Mouse (Mus musculus) gastrocnemius, postnatal 10 days (tissue): ENCODE data around the gene Rcbtb2. TPM values are rescaled to one million over a fixed set of nuclear protein-coding genes. Genes with fewer than 3 reads are reported as not detected.

Source experiments
- DNase-seq: peaks from one replicate; pipeline ENCODE4 v3.0.0; 2021; ENCODE audit warnings: mixed read lengths
- total RNA-seq, 2 experiments: library from RNA; stranded (reverse); gene quantifications; 2 replicates each; pipeline ENCODE4 v1.2.3; 2021

Rcbtb2 gene
- total RNA-seq, 2 experiments from 2014 or later, result 26.1 to 28.9 TPM

GRCm38 (mm10) chr14:73209262-73209661 lies 86.4 kb downstream of the Rcbtb2 start:
- DNase-seq, result no peak

- DNase-seq, result no peak
Measured at GRCm38 (mm10) chr14:73210196-73210595, 87.4 kb downstream of the Rcbtb2 start.

- no peak for DNase-seq
Measured at GRCm38 (mm10) chr14:73211477-73211876, 88.6 kb downstream of the Rcbtb2 start.

GRCm38 (mm10) chr14:73217062-73217461 lies 94.2 kb downstream of the Rcbtb2 start:
- no peak for DNase-seq

- no peak for DNase-seq
Measured at GRCm38 (mm10) chr14:73222316-73222970, 99.6 kb downstream of the Rcbtb2 start.

- no peak for DNase-seq
Measured at GRCm38 (mm10) chr14:73226346-73226745, 103.5 kb downstream of the Rcbtb2 start.

- DNase-seq, result no peak
Measured at GRCm38 (mm10) chr14:73226849-73227248, 104.0 kb downstream of the Rcbtb2 start.

GRCm38 (mm10) chr14:73231286-73231982 lies 108.6 kb downstream of the Rcbtb2 start:
- DNase-seq, result no peak

- DNase-seq, result no peak
Measured at GRCm38 (mm10) chr14:73234468-73235031, 111.7 kb downstream of the Rcbtb2 start.

- peak; percentile 15 for DNase-seq
Measured at GRCm38 (mm10) chr14:73237848-73238321, 115.0 kb downstream of the Rcbtb2 start, which contains the start of gene Lpar6. TSS of gene Lpar6 (plus strand) at chr14:73237895.

GRCm38 (mm10) chr14:73238498-73239250 lies 115.8 kb downstream of the Rcbtb2 start:
- DNase-seq, result no peak

- DNase-seq, result no peak
Measured at GRCm38 (mm10) chr14:73239291-73239690, 116.5 kb downstream of the Rcbtb2 start.

GRCm38 (mm10) chr14:73239857-73240256 lies 117.0 kb downstream of the Rcbtb2 start:
- no peak for DNase-seq

- DNase-seq, result no peak
Measured at GRCm38 (mm10) chr14:73244061-73244597, 121.3 kb downstream of the Rcbtb2 start.

GRCm38 (mm10) chr14:73250056-73250455 lies 127.2 kb downstream of the Rcbtb2 start:
- DNase-seq, result no peak

- no peak for DNase-seq
Measured at GRCm38 (mm10) chr14:73252276-73252675, 129.4 kb downstream of the Rcbtb2 start.

GRCm38 (mm10) chr14:73253453-73254251 lies 130.8 kb downstream of the Rcbtb2 start:
- no peak for DNase-seq

GRCm38 (mm10) chr14:73254412-73254811 lies 131.6 kb downstream of the Rcbtb2 start:
- no peak for DNase-seq

- no peak for DNase-seq
Measured at GRCm38 (mm10) chr14:73255426-73255970, 132.7 kb downstream of the Rcbtb2 start.

- DNase-seq, result no peak
Measured at GRCm38 (mm10) chr14:73257348-73257747, 134.5 kb downstream of the Rcbtb2 start.
